Mouse (Mus musculus) frontal cortex, postnatal 10 days (tissue): ENCODE data around the gene Mrpl10.

Experiments
- DNase-seq, 2 experiments: peaks; one replicate each; pipeline ENCODE4 v3.0.0; 2022; ENCODE audit warnings: low spot score in 2 of 2, mixed read lengths in 1 of 2

Mrpl10 gene

DNA sequence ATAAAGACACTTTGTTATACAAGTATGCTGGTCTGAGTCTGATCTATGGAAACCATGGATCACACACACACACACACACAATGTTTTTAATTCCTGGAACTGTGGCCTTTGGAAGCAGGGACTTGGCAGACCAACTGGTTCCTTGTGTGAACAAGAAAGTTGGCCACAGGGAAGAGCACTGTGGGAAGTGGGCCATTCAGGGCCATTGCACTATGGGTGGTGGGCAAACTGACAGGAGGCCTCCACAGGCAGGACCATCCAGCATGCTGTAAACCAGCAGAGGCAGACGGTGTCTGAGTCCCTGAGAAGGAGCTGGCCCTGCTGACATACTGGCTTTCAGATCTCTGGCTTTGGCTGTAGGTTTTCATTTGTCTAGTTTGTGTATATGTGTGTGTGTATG, 28.0 kb downstream of the Mrpl10 start:
- DNase-seq, result no peak

DNA sequence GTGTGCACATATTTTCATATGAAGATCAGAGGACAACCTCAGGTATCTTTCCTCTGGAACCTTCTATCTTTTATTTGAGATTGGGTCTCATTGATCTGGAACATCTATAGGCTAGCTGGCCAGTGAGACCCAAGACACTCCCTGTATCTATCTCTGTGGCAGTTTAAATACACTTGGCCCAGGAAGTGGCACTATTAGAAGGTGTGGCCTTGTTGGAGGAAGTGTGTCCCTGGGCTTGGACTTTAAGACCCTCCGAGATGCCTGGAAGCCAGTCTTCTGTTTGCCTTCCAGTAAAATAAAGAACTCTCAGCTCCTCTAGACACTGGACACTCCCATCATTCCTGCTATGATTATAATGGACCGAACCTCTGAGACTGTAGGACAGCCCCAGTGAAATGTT, 28.4 kb downstream of the Mrpl10 start:
- no peak for DNase-seq

DNA sequence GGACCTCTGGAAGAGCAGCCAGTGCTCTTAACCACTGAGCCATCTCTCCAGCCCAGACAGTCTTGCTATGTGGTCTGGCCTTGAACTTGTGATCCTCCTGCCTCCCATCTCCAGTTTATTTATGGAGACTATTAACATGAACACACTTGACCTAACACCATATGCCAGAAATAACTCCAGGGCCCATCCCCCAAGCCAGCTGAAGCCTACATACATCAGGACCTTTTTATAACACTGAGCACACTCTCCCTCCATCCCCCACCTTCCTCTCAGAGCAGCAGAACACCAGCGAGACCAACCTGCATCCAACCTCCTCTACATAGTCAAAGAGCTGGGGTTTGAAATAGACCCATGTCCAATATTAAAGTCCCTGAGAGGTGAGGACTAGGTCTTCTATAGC, 29.8 kb downstream of the Mrpl10 start:
- no peak for DNase-seq

DNA sequence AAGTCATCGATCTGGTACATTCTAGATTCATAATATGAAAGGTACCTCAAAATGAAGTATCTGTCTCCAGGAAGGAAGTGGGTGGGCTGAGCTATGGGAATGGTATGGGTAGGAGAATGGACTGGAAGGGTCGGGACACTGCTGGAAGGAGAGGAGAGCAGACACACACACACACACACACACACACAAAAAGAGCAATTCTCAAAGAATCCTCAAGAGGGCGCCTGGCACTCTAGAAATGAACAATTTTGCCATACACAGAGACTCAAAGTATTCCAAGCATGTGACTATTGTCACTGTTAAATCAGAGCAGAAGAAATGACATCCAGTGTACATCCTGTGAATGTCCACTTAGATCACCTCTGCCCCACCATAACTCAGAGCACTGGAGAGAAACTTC, 31.2 kb downstream of the Mrpl10 start:
- DNase-seq, result peak in 1 of 2 experiments; percentile 47

DNA sequence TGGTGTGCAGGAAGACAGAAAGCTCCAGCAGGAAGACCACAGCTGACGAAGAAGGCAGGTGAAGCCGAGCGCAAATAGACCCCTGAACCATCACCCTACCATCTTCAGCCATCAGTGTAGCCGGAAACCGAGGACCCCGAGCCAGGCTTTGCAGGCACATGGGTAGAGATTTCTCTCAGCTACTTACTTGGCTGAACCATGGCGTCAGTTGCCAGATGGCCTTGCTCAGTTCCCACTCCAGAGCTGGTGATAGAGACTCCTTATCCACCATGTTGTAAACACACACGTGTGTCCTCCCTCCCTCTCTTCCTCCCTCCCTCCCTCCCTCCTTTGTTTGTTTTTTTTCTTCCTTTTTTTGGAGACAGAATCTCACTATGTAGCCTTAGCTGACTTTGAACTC, 32.9 kb downstream of the Mrpl10 start:
- no peak for DNase-seq

DNA sequence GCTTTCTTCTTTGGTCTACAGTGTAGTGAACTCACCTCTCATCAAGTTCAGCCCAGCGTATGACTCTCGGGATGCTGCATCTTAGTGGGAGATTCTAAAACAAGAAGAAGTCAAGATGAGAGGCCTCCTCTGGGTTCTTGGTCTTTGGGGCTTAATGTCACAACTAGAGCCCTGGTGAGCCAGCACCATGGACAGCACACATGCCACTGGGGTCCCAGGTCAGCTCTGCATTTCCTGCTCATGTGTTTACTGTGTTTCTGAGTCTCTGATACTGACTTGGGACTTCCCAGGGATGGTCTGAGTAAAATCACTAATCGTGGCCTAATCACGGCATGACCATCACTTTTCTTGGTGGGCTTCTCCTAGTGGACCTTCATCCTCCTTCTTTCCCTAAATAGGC, 37.4 kb downstream of the Mrpl10 start:
- DNase-seq, result no peak

DNA sequence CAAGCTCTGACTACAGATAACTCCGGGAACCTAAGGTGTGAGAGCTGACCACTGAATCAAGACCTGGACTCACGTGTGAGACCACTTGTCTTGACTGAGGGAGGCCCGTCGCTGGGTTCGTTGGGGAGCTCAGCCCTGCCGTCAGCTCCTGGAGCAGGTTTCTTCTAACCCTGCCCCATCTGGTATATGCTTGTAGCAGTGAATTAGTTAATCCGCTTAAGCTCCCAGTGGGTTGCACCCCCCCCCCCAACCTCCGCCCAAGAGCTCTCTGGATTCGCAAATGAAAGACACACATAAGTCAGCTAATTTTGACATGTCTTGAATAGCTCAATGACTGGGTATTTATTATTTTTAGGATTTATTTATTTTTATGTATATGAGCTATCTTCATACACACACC, 38.9 kb downstream of the Mrpl10 start:
- DNase-seq, result no peak

DNA sequence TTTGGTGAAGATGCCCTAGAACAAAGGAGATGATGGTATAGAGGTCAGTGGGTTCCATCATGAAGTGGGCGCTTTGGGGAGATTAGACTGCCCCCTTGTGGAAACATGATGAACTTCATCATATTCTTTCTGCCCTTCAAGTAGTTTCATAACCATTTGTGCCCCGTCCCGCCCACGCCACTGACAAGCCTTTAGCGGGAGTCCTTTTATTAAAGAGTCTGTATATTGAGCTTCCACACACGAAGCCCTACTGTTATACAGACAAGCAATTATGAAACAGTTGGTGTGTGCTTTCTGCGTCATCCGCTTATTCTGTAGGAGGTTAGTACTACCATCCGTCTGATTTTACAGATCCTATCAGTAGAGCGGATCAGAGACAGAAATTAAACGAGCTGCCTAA, 41.6 kb downstream of the Mrpl10 start:
- no peak for DNase-seq

DNA sequence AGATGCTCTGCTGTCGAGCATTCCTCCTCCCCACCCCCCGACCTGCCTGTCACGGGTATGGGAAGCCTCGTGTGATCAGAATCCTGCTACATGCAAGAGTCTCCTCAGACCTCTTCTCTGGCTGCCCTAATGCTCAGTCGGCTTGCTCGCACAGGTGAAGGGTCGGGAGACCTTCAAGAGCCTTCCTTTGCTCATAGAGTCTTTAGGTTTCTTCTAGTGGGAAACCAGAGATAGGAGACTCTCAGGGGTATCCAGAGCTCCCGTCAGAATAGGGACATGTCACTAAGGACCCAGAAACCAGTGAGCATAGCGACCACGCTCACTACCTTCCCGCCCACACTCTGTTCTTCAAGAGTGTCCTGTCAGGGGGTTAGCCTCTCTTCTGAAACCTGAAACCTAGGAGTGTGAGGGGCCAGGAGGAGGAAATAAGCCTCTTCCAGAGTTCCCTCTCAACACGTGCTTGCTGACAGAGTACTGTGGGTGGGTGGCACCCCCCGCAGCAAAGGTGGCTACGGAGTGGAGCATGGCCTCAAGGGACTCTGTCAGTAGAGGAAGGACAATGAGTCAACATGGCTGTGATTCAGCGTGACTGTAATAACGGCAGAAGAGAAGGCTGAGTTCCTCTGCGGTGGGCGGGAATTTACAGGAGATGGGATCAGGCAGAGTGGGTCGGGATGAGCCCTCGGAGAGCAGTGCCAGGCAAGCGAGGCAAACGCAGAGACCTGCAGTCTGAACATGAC, 42.2 kb downstream of the Mrpl10 start:
- no peak for DNase-seq

DNA sequence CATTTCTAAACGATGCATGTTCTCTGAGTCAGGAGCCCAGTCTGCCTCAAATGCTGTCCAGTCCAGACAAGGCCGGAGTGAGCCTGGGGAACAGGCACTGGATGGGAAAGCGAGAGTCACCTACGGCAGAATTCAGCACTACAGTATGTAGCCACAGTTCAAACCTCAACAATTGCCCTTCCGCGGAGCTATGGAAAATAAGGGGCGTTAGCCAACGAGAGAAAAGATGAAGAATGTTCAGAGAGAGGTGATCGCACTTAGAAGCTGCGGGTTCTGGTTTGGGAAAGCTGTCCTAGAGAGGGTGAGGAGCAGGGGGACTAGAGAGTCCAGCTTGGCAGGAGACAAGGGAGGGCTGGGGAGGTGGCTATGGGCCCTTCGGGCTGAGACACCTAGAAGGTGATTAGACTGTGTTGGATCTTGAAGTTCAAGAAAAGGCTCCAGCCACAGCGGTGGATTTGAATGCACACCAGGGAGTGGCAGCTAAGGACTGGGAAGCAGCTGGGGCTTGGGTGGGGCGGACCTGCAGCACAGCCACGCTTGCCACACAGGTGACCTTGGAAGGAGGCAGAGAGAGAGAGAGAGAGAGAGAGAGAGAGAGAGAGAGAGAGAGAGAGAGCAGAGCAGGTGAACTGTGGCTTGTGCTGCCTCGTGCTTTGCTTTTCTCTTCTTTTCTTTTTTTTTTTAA, 43.6 kb downstream of the Mrpl10 start:
- DNase-seq, result no peak

DNA sequence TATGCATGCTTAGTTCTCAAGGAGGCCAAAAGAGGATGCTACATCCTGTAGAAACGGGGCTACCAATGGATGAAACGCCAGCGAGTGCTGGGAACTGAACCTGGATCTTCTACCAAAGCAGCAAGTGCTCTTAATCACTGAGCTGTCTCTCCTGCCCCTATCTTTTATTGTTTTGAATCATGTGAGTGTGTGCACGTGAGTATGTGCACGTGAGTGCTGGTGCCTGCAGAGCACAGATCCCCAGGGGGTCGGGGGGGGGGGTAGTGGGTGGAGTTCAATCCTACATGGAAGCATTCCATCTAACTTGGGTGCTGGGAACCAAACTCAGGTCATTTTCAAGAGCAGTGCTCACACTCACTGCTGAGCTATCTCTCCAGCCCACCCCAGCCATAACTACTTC, 45.0 kb downstream of the Mrpl10 start:
- no peak for DNase-seq

DNA sequence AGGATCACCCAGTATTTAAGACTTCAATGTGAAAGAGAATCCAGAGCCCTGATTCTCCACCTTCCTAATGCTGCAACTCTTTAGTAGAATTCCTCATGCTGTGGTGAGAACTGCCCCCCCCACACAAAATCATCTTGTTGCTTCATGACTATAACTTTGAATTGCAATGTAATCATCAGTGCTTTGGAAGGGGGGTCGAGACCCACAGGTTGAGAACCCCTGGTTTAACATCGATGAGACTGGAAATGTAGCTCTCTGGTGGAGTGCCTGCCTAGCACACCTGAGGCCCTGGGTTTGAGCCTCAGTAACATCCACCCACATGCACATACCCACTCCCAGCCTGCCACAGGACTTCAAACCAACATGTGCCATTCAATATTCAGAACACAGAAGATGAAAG, 53.2 kb downstream of the Mrpl10 start:
- no peak for DNase-seq

DNA sequence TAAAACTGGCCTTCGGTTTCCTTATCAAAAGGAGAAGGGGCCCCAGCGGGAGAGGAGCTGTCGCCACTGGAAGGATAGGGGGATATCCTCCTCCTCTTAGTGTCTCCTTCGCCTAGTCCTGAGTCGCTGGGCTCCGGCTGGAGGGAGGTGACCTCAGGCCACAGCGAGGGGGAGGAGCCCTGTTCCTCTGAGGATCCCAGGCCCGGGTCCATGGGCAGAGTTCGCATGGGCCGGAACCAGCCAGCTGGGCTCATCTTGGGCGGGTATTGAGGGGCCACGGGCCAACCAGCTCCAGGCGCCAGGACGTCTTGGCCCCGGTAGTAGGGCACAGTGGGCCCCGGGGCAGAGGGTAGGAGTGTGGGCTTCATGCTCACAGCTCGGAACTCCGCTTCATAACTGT, 57.4 kb downstream of the Mrpl10 start:
- no peak for DNase-seq
